Mouse (Mus musculus): ENCODE results near the gene Cd68. TPM values are rescaled to one million over a fixed set of nuclear protein-coding genes. Genes with fewer than 3 reads are reported as not detected.

Gene Cd68
- polyA plus RNA-seq, 1 experiment, result 12.1 TPM

- Histone ChIP-seq H3K4me3 (ENCODE audit: insufficient read depth, low read depth, low read length) (no peak overlapping the region), H3K27ac (replicated peaks; ENCODE audit: low read depth, low read length) (peak overlapping the region; percentile 85), H3K4me1 (ENCODE audit: control insufficient read depth, insufficient read depth, insufficient read length, low read length) (peaks cover 10% of the 10 kb centered on the region)
Measured at GRCm38 (mm10) chr11:69663795-69664194, 2.2 kb downstream of the Cd68 start.

- H3K27ac ChIP-seq (replicated peaks; ENCODE audit: low read depth, low read length), result peak overlapping the region; percentile 85
- H3K4me1 ChIP-seq (ENCODE audit: control insufficient read depth, insufficient read depth, insufficient read length, low read length), result peaks cover 10% of the 10 kb centered on the region
- H3K4me3 ChIP-seq (ENCODE audit: insufficient read depth, low read depth, low read length), result peak overlapping the region; percentile 45
Measured at GRCm38 (mm10) chr11:69662967-69663671, 2.8 kb downstream of the Cd68 start.

GRCm38 (mm10) chr11:69662213-69662966 lies 3.6 kb downstream of the Cd68 start, which contains the start of gene Mpdu1:
Gene Mpdu1 (minus strand): TSS chr11:69662642.
- Histone ChIP-seq H3K27ac (replicated peaks; ENCODE audit: low read depth, low read length) (peak within 1 kb of the TSS; percentile 98), H3K4me1 (ENCODE audit: control insufficient read depth, insufficient read depth, insufficient read length, low read length) (peaks cover 10% of the 10 kb centered on the region)

GRCm38 (mm10) chr11:69661221-69661881 lies 4.6 kb downstream of the Cd68 start:
- H3K27ac ChIP-seq (replicated peaks; ENCODE audit: low read depth, low read length), result peak overlapping the region; percentile 98
- peak overlapping the region; percentile 73 for H3K4me3 ChIP-seq (ENCODE audit: insufficient read depth, low read depth, low read length)

More at GRCm38 (mm10) chr11:69662213-69662966, 3.6 kb downstream of the Cd68 start, which contains the start of gene Mpdu1:
- H3K4me3 ChIP-seq (ENCODE audit: insufficient read depth, low read depth, low read length), result peak within 1 kb of the TSS; percentile 73

GRCm38 (mm10) chr11:69657462-69657881 lies 8.5 kb downstream of the Cd68 start:
- H3K4me1 ChIP-seq (ENCODE audit: control insufficient read depth, insufficient read depth, insufficient read length, low read length), result no peaks in the 10 kb centered on the region; the same call in 1 of the 2 replicates
- H3K4me3 ChIP-seq (ENCODE audit: insufficient read depth, low read depth, low read length), result no peak overlapping the region
- H3K27ac ChIP-seq (replicated peaks; ENCODE audit: low read depth, low read length), result no peak overlapping the region

More at GRCm38 (mm10) chr11:69661221-69661881, 4.6 kb downstream of the Cd68 start:
- H3K4me1 ChIP-seq (ENCODE audit: control insufficient read depth, insufficient read depth, insufficient read length, low read length), result peaks cover 10% of the 10 kb centered on the region

- Histone ChIP-seq H3K4me1 (ENCODE audit: control insufficient read depth, insufficient read depth, insufficient read length, low read length) (no peaks in the 10 kb centered on the region; the same call in 1 of the 2 replicates), H3K27ac (replicated peaks; ENCODE audit: low read depth, low read length) (no peak overlapping the region), H3K4me3 (ENCODE audit: insufficient read depth, low read depth, low read length) (no peak overlapping the region)
Measured at GRCm38 (mm10) chr11:69656617-69657461, 9.1 kb downstream of the Cd68 start.

- H3K27ac ChIP-seq (replicated peaks; ENCODE audit: low read depth, low read length), result no peak overlapping the region
- H3K4me3 ChIP-seq (ENCODE audit: insufficient read depth, low read depth, low read length), result no peak overlapping the region
- no peaks in the 10 kb centered on the region; the same call in 1 of the 2 replicates for H3K4me1 ChIP-seq (ENCODE audit: control insufficient read depth, insufficient read depth, insufficient read length, low read length)
Measured at GRCm38 (mm10) chr11:69656065-69656455, 9.9 kb downstream of the Cd68 start.

- Histone ChIP-seq H3K27ac (replicated peaks; ENCODE audit: low read depth, low read length) (no peak within 1 kb of the TSS), H3K4me1 (ENCODE audit: control insufficient read depth, insufficient read depth, insufficient read length, low read length) (no peaks in the 10 kb centered on the region; the same call in 1 of the 2 replicates), H3K4me3 (ENCODE audit: insufficient read depth, low read depth, low read length) (no peak within 1 kb of the TSS)
Measured at GRCm38 (mm10) chr11:69655264-69656064, 10.5 kb downstream of the Cd68 start, which contains the start of gene Sox15. Gene Sox15 (plus strand): TSS chr11:69655314.

- H3K27ac ChIP-seq (replicated peaks; ENCODE audit: low read depth, low read length), result no peak overlapping the region
- no peak overlapping the region for H3K4me3 ChIP-seq (ENCODE audit: insufficient read depth, low read depth, low read length)
- no peaks in the 10 kb centered on the region; the same call in 1 of the 2 replicates for H3K4me1 ChIP-seq (ENCODE audit: control insufficient read depth, insufficient read depth, insufficient read length, low read length)
Measured at GRCm38 (mm10) chr11:69654760-69655159, 11.2 kb downstream of the Cd68 start.

GRCm38 (mm10) chr11:69653399-69653798 lies 12.6 kb downstream of the Cd68 start:
- Histone ChIP-seq H3K27ac (replicated peaks; ENCODE audit: low read depth, low read length) (no peak overlapping the region), H3K4me3 (ENCODE audit: insufficient read depth, low read depth, low read length) (no peak overlapping the region), H3K4me1 (ENCODE audit: control insufficient read depth, insufficient read depth, insufficient read length, low read length) (no peaks in the 10 kb centered on the region; the same call in 1 of the 2 replicates)

GRCm38 (mm10) chr11:69645860-69646259 lies 20.1 kb downstream of the Cd68 start:
- Histone ChIP-seq H3K4me1 (ENCODE audit: control insufficient read depth, insufficient read depth, insufficient read length, low read length) (no peaks in the 10 kb centered on the region), H3K27ac (replicated peaks; ENCODE audit: low read depth, low read length) (no peak overlapping the region), H3K4me3 (ENCODE audit: insufficient read depth, low read depth, low read length) (no peak overlapping the region)

GRCm38 (mm10) chr11:69635471-69635870 lies 30.5 kb downstream of the Cd68 start:
- Histone ChIP-seq H3K4me1 (ENCODE audit: control insufficient read depth, insufficient read depth, insufficient read length, low read length) (0 out of 2 replicates have a peak, but pooled peaks cover 2% of the 10 kb centered on the region), H3K4me3 (ENCODE audit: insufficient read depth, low read depth, low read length) (no peak overlapping the region)

GRCm38 (mm10) chr11:69633128-69633866 lies 32.7 kb downstream of the Cd68 start:
- Histone ChIP-seq H3K4me1 (ENCODE audit: control insufficient read depth, insufficient read depth, insufficient read length, low read length) (0 out of 2 replicates have a peak, but pooled peaks cover 2% of the 10 kb centered on the region), H3K4me3 (ENCODE audit: insufficient read depth, low read depth, low read length) (peak overlapping the region; percentile 97), H3K27ac (replicated peaks; ENCODE audit: low read depth, low read length) (peak overlapping the region; percentile 55)

More at GRCm38 (mm10) chr11:69635471-69635870, 30.5 kb downstream of the Cd68 start:
- H3K27ac ChIP-seq (replicated peaks; ENCODE audit: low read depth, low read length), result no peak overlapping the region
